Mouse (Mus musculus) spleen, postnatal 4 days (tissue): ENCODE results near the gene Adamts10.

ENCODE experiments used
- DNase-seq, 2 experiments: peaks; one replicate each; pipeline ENCODE4 v3.0.0; 2022; ENCODE audit warnings: low spot score in 2 of 2

Adamts10 gene

DNA sequence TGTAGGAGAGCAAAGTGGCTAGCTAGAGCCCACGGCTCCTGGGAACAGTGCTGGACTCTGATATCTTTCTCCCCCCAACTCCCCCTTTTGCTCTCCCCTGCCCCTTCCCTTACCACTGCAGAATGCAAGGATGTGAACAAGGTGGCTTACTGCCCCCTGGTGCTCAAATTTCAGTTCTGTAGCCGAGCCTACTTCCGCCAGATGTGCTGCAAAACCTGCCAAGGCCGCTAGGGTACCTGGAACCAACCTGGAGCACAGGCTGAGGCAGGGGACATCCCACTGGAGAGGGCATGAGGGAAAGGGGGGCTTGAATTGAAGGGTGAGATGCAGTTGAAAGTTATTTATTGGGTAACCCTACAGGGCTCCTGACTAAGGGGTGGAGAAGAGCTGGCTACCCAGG, 29.0 kb downstream of the Adamts10 start:
- DNase-seq: peak; percentile 51 to 74

DNA sequence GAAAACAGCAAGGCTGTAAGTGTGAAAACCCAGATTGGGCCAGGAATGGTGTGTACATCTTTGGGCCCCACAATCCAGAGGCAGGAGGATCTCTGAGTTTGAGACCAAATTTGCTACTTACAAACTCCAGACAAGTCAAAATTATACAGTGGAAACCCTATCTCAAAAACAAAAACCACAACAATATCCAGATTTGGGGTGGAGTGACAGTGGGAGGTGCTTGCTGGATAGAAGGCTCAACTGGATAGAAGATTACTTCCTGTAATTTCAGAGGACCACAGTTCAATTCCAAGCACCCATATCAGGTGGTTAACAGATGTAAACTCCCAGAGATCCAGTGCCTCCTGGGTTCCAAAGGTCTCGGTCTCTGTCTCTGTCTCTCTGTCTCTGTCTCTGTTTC, 30.5 kb downstream of the Adamts10 start:
- no peak for DNase-seq

DNA sequence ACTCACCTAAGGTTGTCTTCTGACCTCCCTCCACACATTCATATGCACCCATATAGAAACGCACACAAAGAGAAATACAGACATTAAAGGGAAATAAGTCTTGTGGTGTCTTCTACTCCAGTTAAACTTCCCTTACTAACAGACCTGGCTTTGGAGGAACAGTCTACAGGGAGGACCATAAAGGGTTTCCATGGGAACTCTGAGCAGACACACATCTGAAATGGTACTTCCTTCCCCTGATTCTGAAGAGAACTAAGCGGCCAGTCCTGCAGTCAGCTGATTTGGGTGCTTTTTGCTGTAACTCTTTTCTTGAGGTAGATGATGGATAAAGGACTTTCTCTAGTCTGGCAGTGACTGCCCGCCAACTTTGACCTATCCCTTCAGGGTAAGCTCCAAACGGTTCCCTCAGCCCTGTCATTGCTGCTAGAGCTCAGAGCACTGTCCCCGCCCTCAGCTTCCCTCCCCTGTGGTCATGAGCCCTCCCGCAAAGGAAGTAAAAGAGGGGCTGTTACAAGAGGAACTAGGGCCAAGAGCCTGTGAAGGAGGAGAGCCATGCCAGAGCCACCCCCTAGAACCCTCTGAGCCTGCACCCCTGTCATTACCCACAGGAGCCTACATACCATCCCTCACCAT, 31.3 kb downstream of the Adamts10 start, which contains the start of gene Myo1f:
Gene Myo1f (plus strand): TSS at position 485 of the 633 bp plus-strand sequence.
- peak; percentile 54 to 74 for DNase-seq

DNA sequence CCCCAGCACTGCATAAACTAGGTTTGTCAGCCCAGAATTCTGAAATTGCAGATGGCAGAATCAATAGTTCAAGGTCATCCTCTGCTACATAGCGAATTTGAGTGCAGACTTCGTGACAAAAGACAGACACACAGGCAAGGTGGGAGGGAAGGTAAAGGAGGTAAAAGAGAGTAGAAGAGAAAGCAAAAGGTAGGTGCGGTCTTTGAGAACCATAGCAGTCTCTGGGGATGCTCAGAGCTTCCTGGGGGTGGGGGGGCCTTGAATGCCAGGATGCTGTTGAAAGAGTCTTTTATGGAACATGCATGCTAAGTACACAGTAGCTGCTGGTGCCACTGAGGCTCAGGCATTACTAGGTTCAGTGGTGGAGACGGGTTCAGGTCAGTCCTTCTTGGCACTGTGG, 33.9 kb downstream of the Adamts10 start:
- DNase-seq: no peak

DNA sequence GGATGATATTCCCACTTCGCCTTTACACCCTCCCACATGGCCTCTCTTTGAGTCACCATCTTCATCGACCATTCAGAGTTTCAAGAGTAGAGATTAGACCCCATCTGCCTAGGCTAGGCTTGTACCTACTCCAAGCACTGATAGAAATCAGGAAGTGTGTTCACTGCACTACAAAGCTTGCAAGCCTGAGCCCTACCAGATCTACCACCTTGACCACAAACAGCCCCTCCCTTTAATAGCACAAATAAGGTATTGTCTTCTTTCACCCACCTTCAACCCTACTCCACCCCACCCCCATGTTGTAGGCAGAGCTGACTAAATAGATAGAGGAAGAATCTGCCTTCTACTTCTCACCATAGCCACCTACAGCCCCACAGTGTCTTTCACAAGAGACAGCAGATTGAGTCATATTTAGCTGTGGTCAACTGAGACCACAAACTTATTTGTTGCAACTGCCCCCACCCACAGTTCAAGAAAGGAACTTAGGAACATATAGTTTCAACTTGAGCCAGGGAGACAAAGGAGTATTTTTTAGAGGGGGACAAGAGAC, 39.6 kb downstream of the Adamts10 start:
- DNase-seq: peak in 1 of 2 experiments; percentile 18

DNA sequence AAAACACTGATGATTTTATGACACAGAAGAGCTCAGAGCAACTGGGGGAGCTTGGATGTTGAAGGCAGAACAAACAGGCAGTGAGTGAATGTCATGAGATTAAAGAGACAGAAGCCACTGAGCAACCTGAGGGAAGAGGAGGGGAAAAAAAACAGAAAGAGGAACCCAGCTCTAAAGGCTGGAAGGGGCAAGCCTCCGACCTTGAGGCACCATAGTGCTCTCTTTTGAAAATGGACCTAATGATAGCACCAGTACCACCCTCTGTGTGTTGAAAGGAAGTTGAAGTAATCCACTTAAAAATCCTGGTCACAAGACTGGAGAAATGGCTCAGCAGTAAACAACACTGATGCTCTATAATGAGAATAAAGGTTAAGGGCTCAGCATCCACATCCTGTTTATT, 40.6 kb downstream of the Adamts10 start:
- no peak for DNase-seq

DNA sequence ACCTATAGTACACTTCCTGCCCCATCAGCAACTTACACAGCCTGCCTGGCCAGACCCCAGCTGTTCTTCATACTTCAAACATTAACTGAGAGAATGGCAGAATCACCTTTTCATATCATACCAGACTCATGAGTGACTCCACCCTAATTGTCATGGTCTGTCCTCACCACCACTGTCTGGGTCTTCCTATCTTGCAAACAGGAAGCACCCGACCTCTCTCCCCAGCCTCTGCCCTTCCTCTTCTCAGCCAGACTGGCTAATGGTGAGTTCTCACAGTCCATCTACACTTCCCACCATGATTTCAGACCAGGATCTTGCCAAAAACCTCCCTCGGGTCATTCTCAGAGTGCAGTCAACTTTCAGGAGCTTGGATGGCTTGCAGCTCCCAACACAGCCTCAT, 42.2 kb downstream of the Adamts10 start:
- DNase-seq: peak in 1 of 2 experiments; percentile 21

DNA sequence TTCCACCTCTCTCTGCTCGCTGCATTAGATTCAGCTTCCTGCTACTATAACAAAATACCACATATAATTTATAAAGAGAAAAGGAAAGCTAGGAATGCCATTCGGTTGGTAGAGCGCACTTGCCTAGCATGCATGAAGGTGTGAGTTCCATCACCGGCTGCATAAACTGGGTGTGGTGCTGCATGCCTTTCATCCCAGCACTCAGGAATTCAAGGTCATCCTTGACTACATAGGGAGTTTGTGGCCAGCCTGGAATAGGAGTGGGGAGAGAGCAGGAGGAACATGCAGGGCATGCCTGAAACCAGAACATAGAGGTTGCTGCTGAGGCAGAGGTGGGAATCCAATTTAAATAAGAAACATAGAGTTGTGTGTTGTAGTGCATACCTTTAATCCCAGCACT, 60.1 kb downstream of the Adamts10 start:
- DNase-seq: no peak

DNA sequence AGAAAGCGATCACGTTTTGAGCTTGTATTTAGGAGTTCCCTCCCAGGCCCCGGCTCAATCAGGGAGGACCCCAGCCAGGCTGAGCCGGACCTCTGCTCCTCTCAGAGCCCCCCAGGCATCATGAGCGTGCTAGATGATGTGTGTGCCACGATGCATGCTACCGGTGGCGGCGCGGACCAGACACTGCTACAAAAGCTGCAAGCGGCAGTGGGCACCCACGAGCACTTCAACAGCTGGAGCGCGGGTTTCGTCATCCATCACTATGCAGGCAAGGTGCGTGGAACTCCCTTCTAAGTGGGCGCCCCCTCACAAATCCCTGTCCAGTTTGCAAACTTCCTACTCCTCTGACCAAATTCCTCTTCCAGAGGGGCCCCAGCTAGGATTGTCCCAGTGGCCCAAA, 62.0 kb downstream of the Adamts10 start:
- DNase-seq: no peak

DNA sequence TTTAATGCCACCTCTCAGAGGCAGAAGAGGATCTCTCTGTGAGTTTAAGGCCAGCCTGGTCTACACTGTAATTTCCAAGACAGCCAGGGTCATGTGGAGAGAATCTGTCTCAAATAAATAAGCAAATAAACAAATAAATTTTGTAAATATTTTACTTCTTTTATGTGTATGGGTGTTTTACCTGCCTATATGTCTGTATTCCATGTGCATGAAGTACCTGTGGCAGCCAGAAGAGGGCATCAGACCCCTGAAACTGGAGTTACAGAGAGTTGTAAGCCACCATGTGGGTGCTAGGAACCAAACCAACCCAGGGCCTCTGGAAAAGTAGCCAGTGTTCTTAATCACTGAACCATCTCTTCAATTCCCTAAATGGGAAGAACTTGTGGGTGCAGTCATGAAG, 73.3 kb downstream of the Adamts10 start:
- no peak for DNase-seq

DNA sequence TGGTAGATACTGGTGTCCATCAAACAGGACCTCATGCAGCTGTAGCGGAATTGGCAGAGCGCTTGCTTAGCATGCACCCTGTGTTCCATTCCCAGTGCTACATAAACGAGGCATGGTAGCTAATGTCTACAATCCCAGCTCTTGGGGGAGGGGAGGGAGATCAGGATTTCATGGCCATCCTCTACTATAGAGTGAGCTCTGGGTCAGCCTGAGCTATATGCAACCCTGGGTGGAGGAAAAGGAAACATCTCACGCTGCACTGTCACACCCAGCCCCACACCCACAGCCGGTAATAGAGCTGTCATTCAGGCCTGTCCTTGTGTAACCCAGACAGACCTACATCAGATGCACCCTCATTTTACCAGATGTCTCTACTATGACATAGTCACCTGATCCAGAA, 74.5 kb downstream of the Adamts10 start:
- no peak for DNase-seq

DNA sequence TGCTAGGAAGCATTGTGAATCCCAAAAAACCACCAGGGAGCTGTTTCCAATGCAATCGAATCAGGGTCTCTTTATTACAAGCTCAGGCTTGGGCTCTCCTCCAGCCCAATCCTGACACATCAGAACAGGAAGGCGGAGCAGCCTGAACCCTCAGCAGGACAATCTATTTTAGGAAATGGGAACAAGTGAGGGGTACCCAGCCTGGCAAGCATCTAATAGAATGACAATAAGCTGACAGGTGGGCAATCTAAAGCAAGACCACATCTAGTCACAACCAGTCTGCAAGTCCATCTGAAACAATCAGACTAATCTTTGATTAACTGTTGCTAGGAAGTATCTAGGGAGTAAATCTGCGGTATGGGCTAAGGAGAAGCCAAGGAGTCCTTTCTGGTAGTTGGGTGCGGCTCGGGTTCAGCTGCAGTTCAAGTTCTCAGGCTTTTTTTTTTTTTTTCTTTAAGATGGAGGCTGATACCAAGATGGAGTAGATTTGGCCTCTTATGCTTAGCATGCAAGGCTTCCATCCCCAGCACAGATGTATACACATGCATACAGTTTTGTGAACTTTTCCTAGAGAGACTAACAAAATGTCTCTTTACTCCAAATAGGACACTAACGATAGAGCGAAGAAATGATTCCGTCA, 76.0 kb downstream of the Adamts10 start:
- no peak for DNase-seq

DNA sequence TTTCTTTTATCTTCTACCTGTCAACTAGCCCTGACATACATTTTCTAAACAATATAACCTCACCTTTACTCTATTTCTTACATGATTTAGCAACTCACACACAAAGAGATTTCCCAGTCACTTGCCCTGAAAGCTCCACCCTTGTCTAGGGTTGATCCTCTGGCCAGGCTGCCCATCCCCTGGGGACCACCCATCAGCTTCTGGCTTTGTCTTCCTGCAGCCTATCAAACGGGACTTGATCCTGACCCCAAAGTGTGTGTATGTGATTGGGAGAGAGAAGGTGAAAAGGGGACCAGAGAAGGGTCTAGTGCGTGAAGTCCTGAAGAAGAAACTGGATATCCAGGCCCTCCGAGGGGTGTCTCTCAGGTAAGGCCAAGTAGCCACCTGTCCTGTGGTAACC, 76.8 kb downstream of the Adamts10 start:
- DNase-seq: no peak

DNA sequence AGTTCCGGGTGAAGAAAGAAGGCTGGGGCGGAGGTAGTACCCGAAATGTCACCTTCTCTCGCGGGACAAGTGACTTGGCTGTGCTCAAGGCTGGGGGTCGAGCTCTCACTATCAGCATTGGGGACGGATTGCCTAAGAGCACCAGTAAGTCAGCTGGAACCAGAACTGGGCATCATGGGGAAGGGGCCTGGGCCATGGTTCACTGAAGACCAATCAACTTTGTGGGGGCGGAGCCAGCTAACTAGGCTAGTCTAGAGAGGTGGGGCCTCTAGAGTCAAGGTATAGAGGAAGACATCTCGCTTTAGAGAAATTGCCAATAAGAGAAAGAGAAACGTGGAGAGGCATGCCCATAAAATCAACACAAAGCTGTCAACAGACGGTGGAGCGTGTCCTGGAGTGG, 77.9 kb downstream of the Adamts10 start:
- DNase-seq: no peak
